Mouse (Mus musculus) urinary bladder, postnatal 36 days (tissue): Measurements from ENCODE around the gene Fam204a.
A peak's percentile ranks its signal among the peaks of the same experiment; 100 is the strongest.

Experiments used
- DNase-seq, 2 experiments: peaks; one replicate each; pipeline ENCODE4 v3.0.0; 2022; ENCODE audit warnings: low spot score in 2 of 2, mixed read lengths in 1 of 2

The Fam204a gene

DNA sequence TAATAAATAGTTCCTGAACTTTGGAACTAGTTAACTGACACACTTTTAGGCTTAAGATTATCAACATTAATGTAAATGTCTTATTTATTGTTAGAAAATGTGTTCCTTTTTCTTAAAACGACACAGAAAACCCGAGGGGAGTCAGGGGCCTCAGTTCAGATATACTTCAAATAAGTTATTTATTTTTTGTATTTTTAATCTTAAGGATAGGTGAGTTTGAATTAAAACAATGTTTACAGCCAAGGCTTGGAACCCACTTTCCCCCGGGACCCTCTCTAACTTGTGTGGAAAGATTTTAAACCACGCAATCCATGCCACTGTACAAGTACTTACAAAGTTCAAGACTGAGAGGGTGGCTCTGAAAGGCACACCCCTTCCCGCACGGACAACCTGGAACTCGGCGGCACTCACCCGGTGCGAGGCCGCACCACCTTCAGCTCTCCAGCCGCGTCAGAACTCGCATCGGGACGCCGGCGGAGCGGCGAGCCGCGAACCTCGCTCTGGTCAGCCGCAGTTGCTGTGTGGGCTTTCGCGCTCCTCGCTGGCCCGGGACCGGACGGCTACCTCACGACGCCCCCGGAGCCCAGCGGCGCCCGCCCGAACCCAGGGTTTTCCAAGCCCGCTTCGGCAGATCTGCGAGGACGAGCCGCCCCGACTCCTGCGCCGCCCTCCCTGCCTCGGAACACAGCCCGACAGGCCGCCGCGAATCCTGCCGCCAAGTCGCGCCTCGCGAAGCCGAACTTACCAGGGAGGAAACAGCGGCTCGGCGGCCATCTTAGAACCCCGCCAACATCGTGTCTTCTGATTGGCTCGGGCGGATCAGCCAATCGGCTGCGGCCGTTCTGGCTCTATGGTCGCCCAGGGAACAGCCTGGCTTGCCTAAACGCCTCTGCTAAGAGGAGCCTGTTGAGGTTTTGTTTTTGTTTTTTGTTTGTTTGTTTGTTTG is at the start of gene Fam204a:
TSS of gene Fam204a (minus strand) at position 803 of the 946 bp plus-strand sequence.
- peak; percentile 95 for DNase-seq

DNA sequence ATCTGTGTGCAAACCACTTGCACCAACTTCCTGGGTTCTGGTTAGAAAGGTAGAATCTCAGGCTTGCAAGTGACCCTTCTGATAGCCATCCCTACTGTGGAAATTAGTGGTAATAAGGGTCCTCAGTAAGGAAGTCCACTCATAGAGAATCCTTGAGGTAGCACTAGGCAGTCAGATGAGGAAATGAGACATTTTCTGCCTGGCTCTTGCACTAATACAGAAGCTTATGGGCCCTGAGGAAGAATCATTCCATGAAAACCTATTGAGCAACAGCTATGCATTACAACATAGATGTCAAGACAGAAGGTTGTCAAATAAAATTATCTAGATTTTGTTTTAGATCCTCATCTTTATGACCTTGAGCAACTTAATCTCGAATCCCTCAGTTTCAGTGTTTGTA is 39.3 kb upstream of the Fam204a start:
- no peak for DNase-seq

DNA sequence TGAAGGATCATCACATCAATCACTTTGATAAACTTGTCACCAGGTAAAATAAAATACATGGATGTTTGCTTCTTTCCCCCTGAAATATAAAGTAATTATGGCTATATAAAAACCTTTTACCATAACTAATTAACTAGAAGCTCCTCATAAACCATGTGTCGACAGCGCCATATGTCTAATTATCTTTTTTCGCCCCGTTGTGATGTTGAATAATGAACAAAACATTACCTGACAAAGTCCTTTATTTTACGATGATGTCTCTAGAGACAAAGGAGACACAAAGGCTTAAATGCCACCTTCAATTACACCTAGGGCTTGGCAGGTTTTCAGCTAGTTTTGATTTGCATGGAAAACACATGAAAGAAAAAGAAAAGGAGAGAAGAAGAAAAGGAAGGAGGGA is 34.2 kb upstream of the Fam204a start:
- DNase-seq = no peak

GRCm38 (mm10) chr19:60252021-60252420 is 25.5 kb upstream of the Fam204a start:
- DNase-seq = no peak

DNA sequence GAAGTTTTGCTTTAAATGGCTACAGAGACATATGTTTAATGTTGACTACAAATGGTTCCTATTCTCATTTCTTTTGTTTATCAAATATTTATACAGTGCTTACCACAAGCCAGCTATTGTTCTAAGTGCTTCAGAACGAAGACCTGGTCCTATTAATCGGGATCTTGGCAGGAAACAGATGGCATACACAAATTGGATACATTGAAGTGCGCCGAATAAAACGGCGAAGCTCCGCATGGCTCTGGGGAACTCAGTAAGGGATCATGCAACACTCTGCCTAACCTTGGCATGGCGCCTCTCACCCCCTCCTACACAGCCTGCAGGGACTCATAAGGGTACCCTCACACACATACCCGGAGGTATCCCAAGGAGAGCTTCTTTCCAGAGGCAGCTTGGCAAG is 24.7 kb upstream of the Fam204a start:
- DNase-seq = no peak

GRCm38 (mm10) chr19:60245250-60245649 is 18.7 kb upstream of the Fam204a start:
- DNase-seq = no peak

- DNase-seq = no peak
Measured at GRCm38 (mm10) chr19:60242620-60243019, 16.1 kb upstream of the Fam204a start.

GRCm38 (mm10) chr19:60241916-60242602 is 15.6 kb upstream of the Fam204a start:
- DNase-seq = no peak

DNA sequence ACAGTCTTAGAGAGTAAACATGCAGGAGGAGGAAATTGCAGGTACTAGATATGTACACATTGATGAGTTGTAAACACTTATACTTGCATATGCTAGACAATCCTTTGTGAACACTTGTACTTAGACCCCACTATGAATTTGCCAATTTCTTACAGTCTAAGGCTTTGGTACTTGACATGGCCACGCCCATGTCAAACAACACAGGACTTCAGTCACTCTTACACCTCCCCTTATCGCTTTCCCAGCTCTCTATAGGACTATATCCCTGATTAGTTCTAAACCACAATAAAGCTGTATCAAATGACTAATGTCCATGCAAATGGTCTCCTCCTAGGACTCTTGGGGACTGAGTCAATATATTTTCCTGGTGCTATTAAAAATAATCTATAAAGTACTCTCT is 5.0 kb upstream of the Fam204a start:
- DNase-seq = no peak

DNA sequence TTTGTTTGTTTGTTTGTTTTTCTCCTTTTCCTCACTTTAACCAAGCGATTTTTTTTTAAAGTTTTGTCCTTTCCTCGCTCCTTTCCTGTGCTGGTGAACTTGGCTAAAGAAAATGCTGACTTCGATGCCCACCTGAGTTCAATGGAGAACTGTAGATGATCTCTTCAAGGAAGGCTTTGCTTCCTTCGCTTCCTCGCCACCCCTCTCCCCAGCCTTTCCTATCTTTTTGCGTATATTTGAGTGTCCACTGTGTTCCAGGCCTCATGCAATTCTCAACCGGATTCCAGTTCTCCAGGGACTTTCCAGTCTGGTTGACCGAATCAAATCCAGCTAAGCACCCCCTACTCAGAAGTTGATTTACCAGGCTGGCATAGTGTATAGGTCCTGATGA is 339 bp upstream of the Fam204a start:
- no peak for DNase-seq

DNA sequence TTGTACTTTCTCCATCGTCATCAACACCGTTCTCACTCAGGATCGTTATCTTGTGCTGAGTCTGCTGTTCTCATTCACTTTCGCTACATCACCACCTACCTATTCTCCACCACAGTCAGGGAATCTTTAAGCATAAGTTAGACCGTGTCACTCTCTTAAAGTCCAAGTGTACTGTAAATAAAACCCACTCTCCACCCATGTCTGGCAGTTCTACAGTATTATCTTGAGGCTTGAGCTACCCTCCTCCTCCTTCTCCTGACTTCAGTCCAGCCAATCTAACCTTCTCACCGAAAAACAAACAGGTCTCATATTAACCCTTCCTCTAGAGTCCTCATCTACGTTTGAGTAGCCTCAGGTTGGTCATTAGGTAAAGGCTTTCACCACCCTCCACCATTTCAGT is 7.1 kb downstream of the Fam204a start:
- DNase-seq = no peak

GRCm38 (mm10) chr19:60217985-60218384 is 8.5 kb downstream of the Fam204a start:
- DNase-seq = no peak

DNA sequence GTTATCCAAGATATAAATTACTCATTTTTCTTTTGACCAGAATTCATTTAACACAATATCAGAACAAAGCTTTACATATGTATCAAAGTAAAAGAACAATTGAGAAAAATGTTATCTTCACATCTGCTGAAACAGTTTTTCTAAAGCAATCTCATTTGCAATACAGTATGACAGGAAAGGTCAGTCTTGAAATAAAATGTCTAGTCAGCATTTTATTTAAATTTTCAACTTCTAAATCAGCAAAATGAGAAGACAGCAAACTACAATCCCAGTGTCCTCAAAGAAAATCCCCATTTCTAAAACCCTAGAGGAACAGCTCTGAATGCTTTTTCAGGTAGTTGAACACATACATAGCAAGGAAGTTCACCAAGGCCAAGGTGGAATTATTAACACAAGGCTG is 18.3 kb downstream of the Fam204a start:
- no peak for DNase-seq

DNA sequence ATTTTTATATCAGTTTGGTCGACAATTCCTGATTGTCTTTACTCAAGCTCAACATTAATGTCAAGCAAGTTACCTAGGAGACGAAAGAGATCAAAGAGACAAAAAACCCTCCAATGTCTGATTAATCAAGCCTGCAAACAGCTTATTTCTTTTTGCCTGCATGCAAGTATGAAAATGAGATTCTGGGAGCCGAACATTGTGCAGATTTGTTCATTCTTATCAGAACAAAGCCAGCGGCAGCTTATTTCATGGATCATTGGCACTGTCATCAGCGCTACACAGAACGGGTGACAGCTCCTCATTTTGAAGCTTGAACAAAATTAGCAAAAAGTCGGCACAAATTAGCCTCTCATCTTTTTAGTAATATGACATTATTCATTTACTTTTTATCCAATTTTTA is 22.3 kb downstream of the Fam204a start:
- DNase-seq = no peak

- DNase-seq = no peak
Measured at GRCm38 (mm10) chr19:60200294-60200693, 26.2 kb downstream of the Fam204a start.

DNA sequence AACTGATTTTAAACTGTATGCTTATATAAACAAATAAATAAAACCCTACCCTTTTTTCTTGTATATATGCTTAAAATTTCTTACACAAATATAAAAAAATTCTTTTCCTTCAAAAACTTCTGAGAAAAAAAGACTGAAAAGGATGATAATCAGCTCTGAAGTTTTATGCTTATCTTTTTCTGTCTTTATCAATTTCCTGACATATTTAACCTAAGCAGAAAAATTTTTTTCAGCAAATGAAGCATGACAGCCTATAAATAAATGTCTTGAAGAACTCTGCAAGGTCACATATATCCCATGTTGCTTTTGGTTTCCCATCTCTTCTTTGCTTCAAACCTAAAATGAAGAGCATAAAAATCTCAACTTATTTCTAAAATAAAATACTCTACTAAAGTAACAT is 27.3 kb downstream of the Fam204a start:
- DNase-seq = no peak

DNA sequence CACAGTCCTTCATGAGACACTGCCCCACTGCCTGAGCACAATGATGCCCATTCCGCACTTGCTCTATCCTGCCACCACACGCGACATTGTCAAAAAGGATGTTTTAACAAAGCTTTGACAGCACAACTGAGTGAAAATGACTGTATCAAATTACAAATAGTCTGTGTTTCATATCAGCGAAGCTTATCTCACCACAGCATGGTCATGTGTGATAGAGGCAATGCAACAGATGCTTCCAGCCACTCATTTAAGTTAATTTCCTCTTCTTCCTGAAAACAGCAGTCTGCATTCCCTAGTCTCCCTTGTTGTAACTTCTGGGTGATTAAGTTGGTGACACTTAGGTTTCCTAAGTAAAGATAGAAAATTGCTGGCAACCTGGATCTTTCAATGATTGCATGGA is 33.7 kb downstream of the Fam204a start:
- no peak for DNase-seq

DNA sequence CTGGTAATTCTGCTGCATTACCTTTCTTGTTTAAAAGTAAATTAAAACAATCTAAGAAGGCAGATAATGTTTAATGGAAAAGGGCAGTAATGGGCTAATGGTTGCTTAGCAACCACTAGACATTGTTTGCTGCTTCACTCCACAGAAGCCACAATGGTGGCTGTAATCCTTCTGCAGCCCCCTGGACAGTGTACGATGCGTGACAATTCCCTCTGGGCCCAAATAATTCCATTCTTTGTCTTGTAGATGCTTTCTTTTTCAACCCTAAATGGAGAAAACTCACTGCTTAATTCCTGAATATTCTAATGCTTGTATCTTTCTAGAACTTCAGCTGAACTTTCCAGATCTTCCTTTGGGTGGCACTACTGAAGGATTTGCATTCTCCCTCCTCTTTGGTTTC is 37.3 kb downstream of the Fam204a start:
- DNase-seq = no peak

GRCm38 (mm10) chr19:60182901-60183300 is 43.6 kb downstream of the Fam204a start:
- DNase-seq = no peak

- no peak for DNase-seq
Measured at GRCm38 (mm10) chr19:60182171-60182570, 44.3 kb downstream of the Fam204a start.

- no peak for DNase-seq
Measured at GRCm38 (mm10) chr19:60178771-60179563, 47.5 kb downstream of the Fam204a start.

GRCm38 (mm10) chr19:60165417-60165816 is 61.1 kb downstream of the Fam204a start:
- no peak for DNase-seq
